Mouse (Mus musculus) liver, embryonic 14.5 days (tissue): ENCODE measurements around the gene Gna14.

Source experiments
- CTCF ChIP-seq: IDR thresholded peaks from 2 replicates; pipeline ENCODE4 v1.5.1; 2016; ENCODE audit warnings: antibody characterized with exemption, low read depth, control low read depth
- EP300 ChIP-seq: IDR thresholded peaks from 2 replicates; pipeline ENCODE4 v1.6.1; 2016; ENCODE audit warnings: antibody characterized with exemption, low read depth

GRCm38 (mm10) chr19:16477314-16477946 lies 41.9 kb downstream of the Gna14 start:
- no peak for TF ChIP-seq CTCF
- no peak for TF ChIP-seq EP300
